Mouse (Mus musculus): Measurements from ENCODE around the gene Dip2b. TPM values are rescaled to one million over a fixed set of nuclear protein-coding genes. Genes with fewer than 3 reads are reported as not detected.

Dip2b gene
- polyA plus RNA-seq, 1 experiment from 2014 or later, result 14.3 TPM

DNA sequence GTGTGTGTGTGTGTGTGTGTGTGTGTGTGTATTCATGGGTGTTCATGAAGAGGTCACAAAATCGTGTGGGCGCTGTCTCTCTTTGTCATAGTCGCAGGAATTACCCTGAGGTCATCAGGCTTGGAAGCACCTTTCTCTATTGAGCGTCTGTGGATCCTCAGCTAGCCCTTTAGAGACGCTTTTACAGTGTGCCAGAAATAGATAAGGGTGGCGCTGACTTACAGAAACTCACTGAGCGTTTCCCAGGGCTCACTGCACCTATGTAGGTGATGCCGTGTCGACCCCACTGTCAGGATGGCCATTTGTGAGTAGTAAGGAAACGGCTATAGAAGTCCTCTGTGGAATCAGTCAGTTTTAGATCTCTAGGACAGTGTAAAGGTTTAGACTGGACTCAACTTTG is 120.5 kb downstream of the Dip2b start:
- Histone ChIP-seq H3K9me3 (no peaks in the 10 kb centered on the region), H3K27ac (no peak overlapping the region), H3K36me3 (peaks cover 84% of the 10 kb centered on the region), H3K9ac (replicated peaks) (no peak overlapping the region), H3K27me3 (no peaks in the 10 kb centered on the region), H3K4me2 (no peak overlapping the region), H3K4me1 (replicated peaks) (no peaks in the 10 kb centered on the region), H3K4me3 (replicated peaks) (no peak overlapping the region)
- ATAC-seq (ENCODE audit: insufficient number of reproducible peaks, insufficient read depth, low FRiP score, low TSS enrichment, low read depth), result no peak
- WGBS, result 89% methylated on average over 10 of the region's 10 CpGs

DNA sequence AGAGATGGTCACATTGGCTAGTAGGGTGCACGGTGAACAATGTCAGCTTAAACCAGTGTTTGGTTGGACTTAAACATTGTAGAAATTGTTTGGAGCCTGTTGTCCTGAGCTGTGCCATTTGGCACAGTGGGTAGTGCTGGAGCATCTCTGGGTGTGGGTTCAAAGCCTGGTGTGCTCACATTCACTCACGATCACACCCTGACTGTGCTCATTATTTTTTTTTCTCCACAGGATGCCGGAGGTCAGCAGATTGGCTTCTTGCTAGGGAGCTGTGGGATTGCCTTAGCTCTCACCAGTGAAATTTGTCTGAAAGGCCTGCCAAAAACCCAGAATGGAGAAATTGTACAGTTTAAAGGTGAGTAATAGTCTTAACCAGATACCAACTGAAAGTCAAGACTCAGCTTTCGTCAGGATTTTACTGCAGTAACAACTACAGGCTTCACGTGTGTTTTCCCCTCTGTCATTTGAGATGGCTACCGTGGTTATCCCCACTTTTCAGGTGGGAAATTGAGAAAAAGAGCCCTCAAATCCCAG is 123.3 kb downstream of the Dip2b start:
- H3K27me3 ChIP-seq, result no peaks in the 10 kb centered on the region
- ATAC-seq (ENCODE audit: insufficient number of reproducible peaks, insufficient read depth, low FRiP score, low TSS enrichment, low read depth), result no peak
- H3K4me1 ChIP-seq (replicated peaks), result no peaks in the 10 kb centered on the region
- 0 out of 2 replicates have a peak overlapping the region, but pooled peaks have one; percentile 27 for H3K9ac ChIP-seq (replicated peaks)
- H3K9me3 ChIP-seq, result no peaks in the 10 kb centered on the region
- H3K4me2 ChIP-seq, result no peak overlapping the region
- H3K36me3 ChIP-seq, result peaks cover 72% of the 10 kb centered on the region
- no peak overlapping the region for H3K4me3 ChIP-seq (replicated peaks)
- H3K27ac ChIP-seq, result no peak overlapping the region
- WGBS, result 87% methylated on average over 6 of the region's 6 CpGs

DNA sequence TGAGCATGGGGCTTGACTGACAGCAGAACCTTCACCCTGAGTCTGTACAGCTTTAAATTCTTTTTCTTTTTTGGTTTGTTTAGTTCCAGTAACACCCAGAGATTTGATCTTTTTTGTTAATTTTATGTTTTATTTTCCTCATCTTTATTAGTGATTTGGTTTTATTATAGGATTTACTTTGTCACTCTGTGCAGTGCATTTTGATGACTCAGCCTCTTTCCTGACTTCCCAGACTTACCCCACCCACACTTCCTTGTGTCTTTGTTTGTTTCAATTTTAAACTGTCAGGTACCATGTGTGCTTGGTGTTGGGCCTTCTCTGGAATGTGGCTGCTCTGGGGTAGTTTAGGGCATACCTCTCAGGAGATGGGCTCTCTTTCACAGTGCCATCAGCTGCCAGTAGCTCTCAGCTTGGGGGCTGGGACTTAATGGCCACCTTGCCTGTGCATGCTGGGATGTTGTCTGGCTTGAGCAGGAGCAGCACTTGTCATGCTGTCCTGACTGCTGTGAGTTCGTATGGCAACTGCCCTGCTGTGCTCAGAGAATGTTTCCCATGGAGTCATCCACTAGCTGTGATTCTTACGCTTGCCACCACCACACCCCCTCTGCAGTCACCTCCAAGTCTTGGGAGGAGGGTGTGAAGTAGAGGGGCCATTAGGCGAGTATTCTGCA is 125.1 kb downstream of the Dip2b start:
- Histone ChIP-seq H3K9ac (replicated peaks) (no peak overlapping the region), H3K4me1 (replicated peaks) (no peaks in the 10 kb centered on the region), H3K4me2 (no peak overlapping the region), H3K36me3 (peaks cover 80% of the 10 kb centered on the region), H3K27ac (no peak overlapping the region), H3K4me3 (replicated peaks) (no peak overlapping the region), H3K9me3 (no peaks in the 10 kb centered on the region), H3K27me3 (no peaks in the 10 kb centered on the region)
- WGBS, result 73% methylated on average over 3 of the region's 3 CpGs
- ATAC-seq (ENCODE audit: insufficient number of reproducible peaks, insufficient read depth, low FRiP score, low TSS enrichment, low read depth), result no peak

DNA sequence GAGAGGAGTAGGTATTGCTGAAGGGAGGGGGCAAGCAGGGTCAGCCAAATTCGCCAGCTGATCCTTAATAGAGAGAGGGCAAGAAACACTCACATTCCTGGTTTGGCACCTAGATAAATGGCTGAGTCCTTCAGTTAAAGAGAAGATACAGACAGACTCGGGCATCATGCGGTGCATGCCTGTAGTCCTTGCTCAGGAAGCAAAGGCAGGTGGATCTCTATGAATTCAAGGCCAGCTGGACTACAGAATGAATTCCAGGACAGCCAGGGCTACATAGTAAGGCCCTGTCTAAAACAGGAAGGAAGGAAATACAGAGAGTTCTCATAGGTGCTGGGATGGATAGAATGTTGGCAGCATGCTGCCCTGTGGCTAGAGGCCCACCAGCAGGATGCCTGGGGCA is 128.0 kb downstream of the Dip2b start:
- no peaks in the 10 kb centered on the region for H3K4me1 ChIP-seq (replicated peaks)
- 88% methylated on average over 3 of the region's 3 CpGs for WGBS
- H3K4me2 ChIP-seq, result no peak overlapping the region
- peaks cover 81% of the 10 kb centered on the region for H3K36me3 ChIP-seq
- ATAC-seq (ENCODE audit: insufficient number of reproducible peaks, insufficient read depth, low FRiP score, low TSS enrichment, low read depth), result no peak
- H3K4me3 ChIP-seq (replicated peaks), result no peak overlapping the region
- no peaks in the 10 kb centered on the region for H3K27me3 ChIP-seq
- no peak overlapping the region for H3K9ac ChIP-seq (replicated peaks)
- H3K27ac ChIP-seq, result no peak overlapping the region
- H3K9me3 ChIP-seq, result no peaks in the 10 kb centered on the region

DNA sequence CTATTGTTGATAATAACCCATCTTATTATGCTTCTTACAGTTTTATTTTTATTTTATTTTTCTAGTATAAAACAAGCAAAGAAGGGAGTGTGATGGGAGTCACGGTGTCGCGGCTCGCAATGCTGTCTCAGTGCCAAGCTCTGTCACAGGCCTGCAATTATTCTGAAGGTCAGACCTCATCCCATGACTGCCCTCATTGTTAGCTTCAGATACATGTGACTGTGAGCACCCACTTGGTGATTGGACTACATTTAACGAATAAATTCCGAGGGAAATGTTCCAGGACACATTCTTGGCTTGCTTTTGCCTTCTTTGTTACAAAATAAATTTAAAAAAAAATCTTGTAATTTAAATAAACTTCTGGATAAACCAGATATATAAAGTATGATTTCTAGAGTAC is 129.3 kb downstream of the Dip2b start:
- H3K4me1 ChIP-seq (replicated peaks), result no peaks in the 10 kb centered on the region
- H3K36me3 ChIP-seq, result peaks cover 81% of the 10 kb centered on the region
- no peak for ATAC-seq (ENCODE audit: insufficient number of reproducible peaks, insufficient read depth, low FRiP score, low TSS enrichment, low read depth)
- no peak overlapping the region for H3K4me2 ChIP-seq
- no peaks in the 10 kb centered on the region for H3K9me3 ChIP-seq
- no peaks in the 10 kb centered on the region for H3K27me3 ChIP-seq
- no peak overlapping the region for H3K4me3 ChIP-seq (replicated peaks)
- no peak overlapping the region for H3K27ac ChIP-seq
- no peak overlapping the region for H3K9ac ChIP-seq (replicated peaks)
- 90% methylated on average over 6 of the region's 6 CpGs for WGBS

DNA sequence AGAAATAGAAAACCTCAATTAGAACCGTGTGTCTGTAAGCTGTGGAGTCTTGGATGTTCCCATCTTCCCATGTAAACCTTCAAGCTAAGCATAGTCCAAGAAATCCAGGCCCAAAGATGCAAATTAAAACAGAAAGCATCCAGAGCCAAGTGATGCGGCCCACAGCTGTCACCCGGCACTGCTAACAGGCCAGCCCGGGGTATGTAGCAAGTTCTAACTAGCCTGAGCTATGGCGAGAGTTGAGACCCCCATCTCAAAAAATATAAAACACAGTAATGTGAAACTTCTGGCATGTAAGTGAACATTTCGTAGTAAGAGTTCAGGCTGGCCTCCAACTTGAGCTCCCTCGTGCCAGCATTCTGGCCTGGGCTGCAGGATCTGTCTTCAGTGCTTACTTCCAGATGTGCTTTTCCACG is 129.7 kb downstream of the Dip2b start:
- Histone ChIP-seq H3K4me3 (replicated peaks) (no peak overlapping the region), H3K4me2 (no peak overlapping the region), H3K9me3 (no peaks in the 10 kb centered on the region), H3K27me3 (no peaks in the 10 kb centered on the region), H3K9ac (replicated peaks) (no peak overlapping the region), H3K36me3 (peaks cover 81% of the 10 kb centered on the region), H3K4me1 (replicated peaks) (no peaks in the 10 kb centered on the region), H3K27ac (0 out of 2 replicates have a peak overlapping the region, but pooled peaks have one; percentile 26)
- WGBS, result 73% methylated on average over 8 of the region's 8 CpGs
- no peak for ATAC-seq (ENCODE audit: insufficient number of reproducible peaks, insufficient read depth, low FRiP score, low TSS enrichment, low read depth)

DNA sequence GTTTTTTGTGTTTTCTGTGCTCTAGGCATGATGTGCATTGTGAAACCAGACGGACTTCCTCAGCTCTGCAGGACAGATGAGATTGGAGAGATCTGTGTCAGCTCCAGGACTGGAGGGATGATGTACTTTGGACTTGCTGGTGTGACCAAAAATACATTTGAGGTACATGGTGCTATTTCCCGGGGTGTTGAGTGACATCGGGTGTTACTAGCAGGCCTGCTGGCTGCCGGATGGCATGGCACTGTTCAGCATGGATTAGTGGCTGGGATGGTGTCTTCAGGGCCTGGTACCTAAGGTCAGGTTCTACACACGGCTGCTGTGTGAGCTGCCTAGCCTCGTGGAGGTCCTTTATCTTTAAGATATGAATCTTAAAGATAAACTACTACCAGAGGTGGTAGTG is 136.7 kb downstream of the Dip2b start:
- no peak for ATAC-seq (ENCODE audit: insufficient number of reproducible peaks, insufficient read depth, low FRiP score, low TSS enrichment, low read depth)
- H3K27me3 ChIP-seq, result no peaks in the 10 kb centered on the region
- H3K4me3 ChIP-seq (replicated peaks), result no peak overlapping the region
- WGBS, result 89% methylated on average over 6 of the region's 6 CpGs
- no peak overlapping the region for H3K27ac ChIP-seq
- H3K36me3 ChIP-seq, result peaks cover 89% of the 10 kb centered on the region
- H3K4me2 ChIP-seq, result no peak overlapping the region
- no peaks in the 10 kb centered on the region for H3K9me3 ChIP-seq
- H3K4me1 ChIP-seq (replicated peaks), result no peaks in the 10 kb centered on the region
- H3K9ac ChIP-seq (replicated peaks), result no peak overlapping the region

DNA sequence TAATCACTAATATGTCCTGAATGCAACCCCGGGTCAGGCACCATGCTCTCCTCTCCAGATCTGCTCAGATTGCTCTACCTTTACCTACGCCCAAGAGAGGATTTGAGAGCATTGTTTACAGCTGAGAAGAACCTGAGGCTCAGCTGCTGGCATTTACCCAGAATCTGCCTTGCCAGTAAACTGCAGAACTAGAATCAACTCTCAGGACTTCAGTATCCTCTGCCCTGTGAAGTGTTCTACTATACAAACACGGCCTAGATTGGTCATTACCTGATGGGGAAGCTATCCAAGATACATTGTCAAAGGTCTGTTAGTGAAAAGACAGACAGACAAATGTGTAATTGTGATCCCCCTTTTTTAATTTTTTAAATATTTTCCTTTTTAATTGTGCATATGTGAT is 138.7 kb downstream of the Dip2b start:
- H3K9ac ChIP-seq (replicated peaks), result no peak overlapping the region
- ATAC-seq (ENCODE audit: insufficient number of reproducible peaks, insufficient read depth, low FRiP score, low TSS enrichment, low read depth), result no peak
- WGBS, result 91% methylated on average over 3 of the region's 3 CpGs
- no peak overlapping the region for H3K4me3 ChIP-seq (replicated peaks)
- no peak overlapping the region for H3K4me2 ChIP-seq
- no peaks in the 10 kb centered on the region for H3K27me3 ChIP-seq
- peaks cover 88% of the 10 kb centered on the region for H3K36me3 ChIP-seq
- H3K9me3 ChIP-seq, result no peaks in the 10 kb centered on the region
- H3K4me1 ChIP-seq (replicated peaks), result no peaks in the 10 kb centered on the region
- no peak overlapping the region for H3K27ac ChIP-seq

DNA sequence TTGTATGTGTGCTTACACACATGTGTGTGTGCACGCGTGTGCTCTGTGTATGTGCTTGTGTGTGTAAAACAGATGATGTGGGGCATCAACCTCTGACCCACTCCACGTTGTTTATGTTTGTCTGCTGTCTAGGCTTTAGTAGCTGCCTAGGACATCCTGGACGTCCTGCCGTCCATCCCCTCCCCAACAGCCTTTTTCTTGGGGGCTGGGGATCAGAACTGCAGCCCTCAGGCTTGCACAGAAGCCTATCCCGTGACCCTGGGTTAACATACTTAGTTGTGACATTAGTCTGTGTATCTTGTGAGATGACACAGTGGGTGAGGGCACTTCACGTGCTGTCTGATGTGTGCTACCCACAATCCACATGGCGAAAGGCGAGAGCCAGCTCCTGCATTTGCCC is 139.1 kb downstream of the Dip2b start:
- no peak overlapping the region for H3K4me3 ChIP-seq (replicated peaks)
- H3K9me3 ChIP-seq, result no peaks in the 10 kb centered on the region
- no peaks in the 10 kb centered on the region for H3K27me3 ChIP-seq
- no peak overlapping the region for H3K4me2 ChIP-seq
- no peak for ATAC-seq (ENCODE audit: insufficient number of reproducible peaks, insufficient read depth, low FRiP score, low TSS enrichment, low read depth)
- H3K27ac ChIP-seq, result no peak overlapping the region
- peaks cover 87% of the 10 kb centered on the region for H3K36me3 ChIP-seq
- 79% methylated on average over 9 of the region's 9 CpGs for WGBS
- H3K9ac ChIP-seq (replicated peaks), result no peak overlapping the region
- no peaks in the 10 kb centered on the region for H3K4me1 ChIP-seq (replicated peaks)

DNA sequence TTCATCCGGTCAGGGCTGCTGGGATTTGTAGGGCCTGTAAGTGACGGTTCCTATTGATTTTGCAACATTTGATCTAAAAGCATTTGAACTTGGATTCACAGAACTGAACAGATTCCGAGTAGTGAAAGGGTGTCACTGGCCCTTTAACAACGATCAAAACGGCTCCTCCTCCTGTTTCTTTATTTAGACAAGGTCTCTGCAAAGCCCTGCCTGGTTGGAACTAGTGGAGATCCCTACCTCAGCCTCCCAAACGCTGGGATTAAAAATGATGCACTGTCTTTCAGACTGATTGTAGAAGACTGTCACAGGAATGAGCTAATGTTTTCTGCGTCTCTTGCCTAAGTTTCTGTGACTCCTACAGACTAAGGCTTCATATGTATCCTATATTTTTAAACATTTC is 140.0 kb downstream of the Dip2b start:
- H3K27me3 ChIP-seq, result no peaks in the 10 kb centered on the region
- 74% methylated on average over 7 of the region's 7 CpGs for WGBS

DNA sequence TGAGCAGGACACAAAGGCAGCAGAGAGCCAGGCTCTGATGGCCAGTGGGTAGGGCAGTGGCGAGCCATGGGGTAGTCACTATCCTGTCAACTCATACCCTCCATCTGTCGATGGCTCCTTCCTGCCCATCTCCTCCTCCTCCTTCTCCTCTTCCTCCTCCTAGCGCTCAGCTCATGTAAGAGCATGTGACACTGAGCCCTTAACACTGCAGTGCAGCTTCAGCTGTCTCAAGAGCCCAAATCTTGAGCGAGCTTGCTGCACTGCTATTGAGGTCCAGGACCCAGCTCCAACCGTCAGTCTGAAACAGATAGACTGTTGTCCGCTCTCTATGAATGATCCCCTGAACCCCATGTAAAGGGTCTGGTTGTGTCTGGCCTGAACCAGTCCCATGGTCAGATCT is 141.2 kb downstream of the Dip2b start:
- H3K4me2 ChIP-seq, result no peak overlapping the region
- H3K9ac ChIP-seq (replicated peaks), result no peak overlapping the region
- H3K27me3 ChIP-seq, result no peaks in the 10 kb centered on the region
- WGBS, result 93% methylated on average over 6 of the region's 6 CpGs
- ATAC-seq (ENCODE audit: insufficient number of reproducible peaks, insufficient read depth, low FRiP score, low TSS enrichment, low read depth), result no peak
- no peaks in the 10 kb centered on the region for H3K9me3 ChIP-seq
- peaks cover 85% of the 10 kb centered on the region for H3K36me3 ChIP-seq
- H3K4me3 ChIP-seq (replicated peaks), result no peak overlapping the region
- no peaks in the 10 kb centered on the region for H3K4me1 ChIP-seq (replicated peaks)
- H3K27ac ChIP-seq, result no peak overlapping the region

More for the DNA sequence above, 140.0 kb downstream of the Dip2b start:
- H3K4me2 ChIP-seq, result no peak overlapping the region
- H3K9ac ChIP-seq (replicated peaks), result no peak overlapping the region
- no peaks in the 10 kb centered on the region for H3K4me1 ChIP-seq (replicated peaks)
- no peaks in the 10 kb centered on the region for H3K9me3 ChIP-seq
- no peak overlapping the region for H3K4me3 ChIP-seq (replicated peaks)
- no peak for ATAC-seq (ENCODE audit: insufficient number of reproducible peaks, insufficient read depth, low FRiP score, low TSS enrichment, low read depth)
- peaks cover 85% of the 10 kb centered on the region for H3K36me3 ChIP-seq
- H3K27ac ChIP-seq, result no peak overlapping the region

DNA sequence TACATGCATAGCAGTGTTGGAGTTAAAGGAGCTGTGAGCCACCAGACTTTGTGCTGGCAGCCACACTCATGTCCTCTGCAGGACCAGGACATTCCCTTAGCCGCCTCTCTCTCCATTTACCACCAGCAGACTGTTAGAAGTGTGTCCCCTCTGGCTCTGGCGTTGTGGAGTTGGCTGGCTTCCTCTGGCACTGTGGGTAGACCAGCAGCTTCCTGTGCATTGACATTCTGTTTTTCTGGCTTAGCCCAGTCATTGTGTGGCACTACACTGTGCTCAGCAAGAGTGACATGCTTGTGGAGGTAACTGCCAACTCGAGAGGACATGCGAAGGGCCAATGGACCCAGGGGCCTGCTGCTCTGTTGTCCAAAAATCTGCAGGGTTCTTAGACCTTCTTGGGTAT is 141.8 kb downstream of the Dip2b start:
- no peak overlapping the region for H3K4me2 ChIP-seq
- no peak overlapping the region for H3K4me3 ChIP-seq (replicated peaks)
- no peak overlapping the region for H3K27ac ChIP-seq
- 91% methylated on average over 4 of the region's 4 CpGs for WGBS
- H3K9me3 ChIP-seq, result no peaks in the 10 kb centered on the region
- H3K9ac ChIP-seq (replicated peaks), result no peak overlapping the region
- ATAC-seq (ENCODE audit: insufficient number of reproducible peaks, insufficient read depth, low FRiP score, low TSS enrichment, low read depth), result no peak
- H3K36me3 ChIP-seq, result peaks cover 85% of the 10 kb centered on the region
- H3K4me1 ChIP-seq (replicated peaks), result no peaks in the 10 kb centered on the region
- no peaks in the 10 kb centered on the region for H3K27me3 ChIP-seq

Measured in limb, embryonic 12.5 days (tissue).